Mouse (Mus musculus): ENCODE results near the gene Snu13. TPM values are rescaled to one million over a fixed set of nuclear protein-coding genes. Genes with fewer than 3 reads are reported as not detected.
A peak's percentile ranks its signal among the peaks of the same experiment; 100 is the strongest.

The Snu13 gene
- polyA plus RNA-seq, 1 experiment from 2014 or later, result 386 TPM

- no peak overlapping the region for H3K4me3 ChIP-seq
- H3K27ac ChIP-seq, result no peak overlapping the region
- no peaks in the 10 kb centered on the region for H3K27me3 ChIP-seq (ENCODE audit: poor library complexity, severe bottlenecking)
- WGBS, result 77% methylated on average over 5 of the region's 5 CpGs
- peaks cover 5% of the 10 kb centered on the region for H3K4me1 ChIP-seq
- H3K9me3 ChIP-seq, result no peaks in the 10 kb centered on the region
- H3K36me3 ChIP-seq (replicated peaks), result no peaks in the 10 kb centered on the region
- no peak for DNase-seq (ENCODE audit: extremely low spot score, low spot score)
Observed at GRCm38 (mm10) chr15:82052544-82052943, 5.1 kb upstream of the Snu13 start.

GRCm38 (mm10) chr15:82046246-82046891 is 1.0 kb downstream of the Snu13 start:
- no peak for DNase-seq (ENCODE audit: extremely low spot score, low spot score)
- Histone ChIP-seq H3K9me3 (no peaks in the 10 kb centered on the region), H3K4me1 (peaks cover 18% of the 10 kb centered on the region), H3K36me3 (replicated peaks) (peaks cover 30% of the 10 kb centered on the region), H3K4me3 (peak overlapping the region; percentile 100), H3K27ac (peak overlapping the region; percentile 93), H3K27me3 (ENCODE audit: poor library complexity, severe bottlenecking) (no peaks in the 10 kb centered on the region)
- 6% methylated on average over 26 of the region's 26 CpGs for WGBS

GRCm38 (mm10) chr15:82044166-82044784 is 3.1 kb downstream of the Snu13 start:
- Histone ChIP-seq H3K27me3 (ENCODE audit: poor library complexity, severe bottlenecking) (no peaks in the 10 kb centered on the region), H3K27ac (no peak overlapping the region), H3K36me3 (replicated peaks) (peaks cover 50% of the 10 kb centered on the region), H3K4me1 (peaks cover 18% of the 10 kb centered on the region), H3K4me3 (no peak overlapping the region), H3K9me3 (no peaks in the 10 kb centered on the region)
- 98% methylated on average over 7 of the region's 7 CpGs for WGBS
- no peak for DNase-seq (ENCODE audit: extremely low spot score, low spot score)

GRCm38 (mm10) chr15:82040650-82041049 is 6.7 kb downstream of the Snu13 start:
- Histone ChIP-seq H3K4me3 (no peak overlapping the region), H3K27me3 (ENCODE audit: poor library complexity, severe bottlenecking) (no peaks in the 10 kb centered on the region), H3K36me3 (replicated peaks) (peaks cover 85% of the 10 kb centered on the region), H3K4me1 (peaks cover 4% of the 10 kb centered on the region; the same call in 1 of the 2 replicates), H3K9me3 (no peaks in the 10 kb centered on the region), H3K27ac (no peak overlapping the region)
- WGBS, result 93% methylated on average over 1 of the region's 1 CpGs
- DNase-seq (ENCODE audit: extremely low spot score, low spot score), result no peak

- DNase-seq (ENCODE audit: extremely low spot score, low spot score), result no peak
- peaks cover 94% of the 10 kb centered on the region for H3K36me3 ChIP-seq (replicated peaks)
Observed at GRCm38 (mm10) chr15:82035904-82036689, 11.3 kb downstream of the Snu13 start.

GRCm38 (mm10) chr15:82033762-82034161 is 13.6 kb downstream of the Snu13 start, which contains the start of gene Desi1:
Desi1 (minus strand) TSS chr15:82033862.
- H3K27me3 ChIP-seq (ENCODE audit: poor library complexity, severe bottlenecking), result no peaks in the 10 kb centered on the region
- H3K27ac ChIP-seq, result no peak within 1 kb of the TSS
- no peak for DNase-seq (ENCODE audit: extremely low spot score, low spot score)
- peaks cover 94% of the 10 kb centered on the region for H3K36me3 ChIP-seq (replicated peaks)
- WGBS, result 96% methylated on average over 4 of the region's 4 CpGs
- no peak within 1 kb of the TSS for H3K4me3 ChIP-seq
- no peaks in the 10 kb centered on the region for H3K9me3 ChIP-seq
- no peaks in the 10 kb centered on the region for H3K4me1 ChIP-seq

More at GRCm38 (mm10) chr15:82035904-82036689, 11.3 kb downstream of the Snu13 start:
- no peaks in the 10 kb centered on the region for H3K4me1 ChIP-seq
- WGBS, result 84% methylated on average over 12 of the region's 12 CpGs
- H3K4me3 ChIP-seq, result no peak overlapping the region
- H3K9me3 ChIP-seq, result no peaks in the 10 kb centered on the region
- no peak overlapping the region for H3K27ac ChIP-seq
- H3K27me3 ChIP-seq (ENCODE audit: poor library complexity, severe bottlenecking), result no peaks in the 10 kb centered on the region

GRCm38 (mm10) chr15:82032386-82032785 is 15.0 kb downstream of the Snu13 start:
- WGBS, result 90% methylated on average over 7 of the region's 7 CpGs

GRCm38 (mm10) chr15:82027726-82028125 is 19.7 kb downstream of the Snu13 start:
- H3K27ac ChIP-seq, result no peak overlapping the region
- H3K4me3 ChIP-seq, result no peak overlapping the region
- no peak for DNase-seq (ENCODE audit: extremely low spot score, low spot score)
- no peaks in the 10 kb centered on the region for H3K27me3 ChIP-seq (ENCODE audit: poor library complexity, severe bottlenecking)
- peaks cover 99% of the 10 kb centered on the region for H3K36me3 ChIP-seq (replicated peaks)
- WGBS, result 92% methylated on average over 7 of the region's 7 CpGs
- no peaks in the 10 kb centered on the region for H3K9me3 ChIP-seq
- no peaks in the 10 kb centered on the region for H3K4me1 ChIP-seq

More at GRCm38 (mm10) chr15:82032386-82032785, 15.0 kb downstream of the Snu13 start:
- H3K36me3 ChIP-seq (replicated peaks), result peaks cover 94% of the 10 kb centered on the region
- H3K9me3 ChIP-seq, result no peaks in the 10 kb centered on the region
- no peak overlapping the region for H3K4me3 ChIP-seq
- H3K4me1 ChIP-seq, result no peaks in the 10 kb centered on the region
- no peaks in the 10 kb centered on the region for H3K27me3 ChIP-seq (ENCODE audit: poor library complexity, severe bottlenecking)
- no peak for DNase-seq (ENCODE audit: extremely low spot score, low spot score)
- no peak overlapping the region for H3K27ac ChIP-seq

GRCm38 (mm10) chr15:82027276-82027675 is 20.1 kb downstream of the Snu13 start:
- no peaks in the 10 kb centered on the region for H3K9me3 ChIP-seq
- WGBS, result 94% methylated on average over 7 of the region's 7 CpGs
- H3K4me1 ChIP-seq, result no peaks in the 10 kb centered on the region
- H3K27ac ChIP-seq, result no peak overlapping the region
- no peaks in the 10 kb centered on the region for H3K27me3 ChIP-seq (ENCODE audit: poor library complexity, severe bottlenecking)
- DNase-seq (ENCODE audit: extremely low spot score, low spot score), result no peak
- H3K36me3 ChIP-seq (replicated peaks), result peaks cover 100% of the 10 kb centered on the region
- no peak overlapping the region for H3K4me3 ChIP-seq

- DNase-seq (ENCODE audit: extremely low spot score, low spot score), result no peak
- Histone ChIP-seq H3K4me1 (no peaks in the 10 kb centered on the region), H3K9me3 (no peaks in the 10 kb centered on the region), H3K36me3 (replicated peaks) (peaks cover 98% of the 10 kb centered on the region), H3K27me3 (ENCODE audit: poor library complexity, severe bottlenecking) (no peaks in the 10 kb centered on the region), H3K27ac (no peak overlapping the region), H3K4me3 (no peak overlapping the region)
- WGBS, result 91% methylated on average over 6 of the region's 6 CpGs
Observed at GRCm38 (mm10) chr15:82023965-82024635, 23.3 kb downstream of the Snu13 start.

GRCm38 (mm10) chr15:82022535-82023088 is 24.8 kb downstream of the Snu13 start:
- Histone ChIP-seq H3K4me3 (no peak overlapping the region), H3K36me3 (replicated peaks) (peaks cover 90% of the 10 kb centered on the region), H3K4me1 (peaks cover 2% of the 10 kb centered on the region; the same call in 1 of the 2 replicates), H3K9me3 (no peaks in the 10 kb centered on the region), H3K27ac (no peak overlapping the region), H3K27me3 (ENCODE audit: poor library complexity, severe bottlenecking) (no peaks in the 10 kb centered on the region)
- DNase-seq (ENCODE audit: extremely low spot score, low spot score), result no peak
- 93% methylated on average over 13 of the region's 13 CpGs for WGBS

GRCm38 (mm10) chr15:82019288-82019687 is 28.1 kb downstream of the Snu13 start:
- Histone ChIP-seq H3K36me3 (replicated peaks) (peaks cover 57% of the 10 kb centered on the region), H3K9me3 (no peaks in the 10 kb centered on the region), H3K4me1 (peaks cover 30% of the 10 kb centered on the region), H3K27ac (no peak overlapping the region), H3K27me3 (ENCODE audit: poor library complexity, severe bottlenecking) (no peaks in the 10 kb centered on the region), H3K4me3 (no peak overlapping the region)
- no peak for DNase-seq (ENCODE audit: extremely low spot score, low spot score)
- WGBS, result 83% methylated on average over 3 of the region's 3 CpGs

All from forebrain, embryonic 10.5 days (tissue).